ENCODE assay signal across 19 mouse cellular contexts in genomic region chr4:119555466-119555865, GRCm38 (mm10). TPM values are rescaled to one million over a fixed set of nuclear protein-coding genes. Genes with fewer than 3 reads are reported as not detected.
DNase-seq lines count a peak whose midpoint lies in the region; ATAC-seq and TF ChIP-seq lines count a peak whose summit lies in the region.
"Had no signal": no experiment of that assay in that cellular context is flagged by ENCODE, and none has a peak within 500 bp of the region (broad histone marks: within the 10 kb centered on the region; RNA-seq: fewer than 3 reads in every experiment).

No protein-coding gene starts in this region.

- H3K4me3 ChIP-seq in forebrain, embryonic 14.5 days (ENCODE audit: low read depth, low read length), result no peak overlapping the region
- H3K4me3 ChIP-seq in forebrain, postnatal 0 days (ENCODE audit: low read depth, low read length), result no peak overlapping the region
- no peak overlapping the region for H3K4me3 ChIP-seq in kidney, embryonic 15.5 days (replicated peaks)
- no peak overlapping the region for H3K4me3 ChIP-seq in limb, embryonic 10.5 days
- H3K4me3 ChIP-seq: embryonic facial prominence, embryonic 15.5 days; heart, adult 2 months; heart, embryonic 12.5 days; hindbrain, embryonic 15.5 days had no signal

- H3K27me3 ChIP-seq in forebrain, embryonic 14.5 days (replicated peaks; ENCODE audit: control insufficient read depth, insufficient read depth, low read length), result no peaks in the 10 kb centered on the region
- no peaks in the 10 kb centered on the region for H3K27me3 ChIP-seq in forebrain, postnatal 0 days (ENCODE audit: insufficient read depth, low read length)
- no peaks in the 10 kb centered on the region for H3K27me3 ChIP-seq in kidney, embryonic 15.5 days
- H3K27me3 ChIP-seq in limb, embryonic 10.5 days (ENCODE audit: low read depth, poor library complexity, severe bottlenecking), result no peaks in the 10 kb centered on the region
- H3K27me3 ChIP-seq: embryonic facial prominence, embryonic 15.5 days; heart, embryonic 12.5 days; hindbrain, embryonic 15.5 days had no signal

- peaks cover 4% of the 10 kb centered on the region; the same call in 1 of the 2 replicates for H3K4me1 ChIP-seq in forebrain, embryonic 14.5 days (ENCODE audit: control insufficient read depth, insufficient read depth, low read length)
- no peaks in the 10 kb centered on the region for H3K4me1 ChIP-seq in forebrain, postnatal 0 days (ENCODE audit: insufficient read depth)
- peaks cover 6% of the 10 kb centered on the region; the same call in 1 of the 2 replicates for H3K4me1 ChIP-seq in kidney, embryonic 15.5 days
- no peaks in the 10 kb centered on the region for H3K4me1 ChIP-seq in limb, embryonic 10.5 days
- H3K4me1 ChIP-seq: embryonic facial prominence, embryonic 15.5 days had no signal

- WGBS in forebrain, embryonic 14.5 days, result 40% methylated on average over 2 of the region's 2 CpGs
- WGBS in forebrain, postnatal 0 days, result 49% methylated on average over 2 of the region's 2 CpGs
- WGBS in kidney, embryonic 15.5 days, result 60% methylated on average over 1 of the region's 2 CpGs
- 81% methylated on average over 2 of the region's 2 CpGs for WGBS in limb, embryonic 10.5 days

- no peak overlapping the region for H3K27ac ChIP-seq in forebrain, embryonic 14.5 days (ENCODE audit: low read depth, low read length)
- no peak overlapping the region for H3K27ac ChIP-seq in forebrain, postnatal 0 days (ENCODE audit: low read depth, low read length)
- no peak overlapping the region for H3K27ac ChIP-seq in kidney, embryonic 15.5 days
- no peak overlapping the region for H3K27ac ChIP-seq in limb, embryonic 10.5 days
- H3K27ac ChIP-seq: embryonic facial prominence, embryonic 15.5 days; heart, adult 2 months; hindbrain, embryonic 15.5 days had no signal

- DNase-seq in forebrain, embryonic 14.5 days (ENCODE audit: low spot score), result no peak
- DNase-seq in forebrain, postnatal 0 days, result no peak
- DNase-seq in kidney, postnatal 36 days, result no peak
- DNase-seq in retina, embryonic 14.5 days (ENCODE audit: low spot score), result peak; percentile 5
- DNase-seq in retina, postnatal 1 day, result no peak
- no peak for DNase-seq in limb, embryonic 10.5 days (ENCODE audit: low spot score)
- DNase-seq: adrenal gland, adult 8-10 months; cerebellum, adult 11 months; cerebellum, adult 8-10 months; cerebellum, postnatal 14 days; embryo, embryonic 11 days; gastrocnemius, postnatal 14 days; heart, adult 2 months; heart, postnatal 36 days had no signal

- no peak overlapping the region for H3K4me2 ChIP-seq in forebrain, embryonic 14.5 days (ENCODE audit: low read length)
- H3K4me2 ChIP-seq in forebrain, postnatal 0 days (ENCODE audit: low read depth), result no peak overlapping the region
- H3K4me2 ChIP-seq in kidney, embryonic 15.5 days, result no peak overlapping the region
- H3K4me2 ChIP-seq: embryonic facial prominence, embryonic 15.5 days; heart, embryonic 12.5 days; hindbrain, embryonic 15.5 days had no signal

- no peak overlapping the region for H3K9ac ChIP-seq in forebrain, embryonic 14.5 days (ENCODE audit: low read length)
- no peak overlapping the region for H3K9ac ChIP-seq in forebrain, postnatal 0 days
- no peak overlapping the region for H3K9ac ChIP-seq in kidney, embryonic 15.5 days
- H3K9ac ChIP-seq: embryonic facial prominence, embryonic 15.5 days; heart, embryonic 12.5 days; hindbrain, embryonic 15.5 days had no signal

- peak; percentile 23; the same call in 1 of the 2 replicates for ATAC-seq in forebrain, embryonic 14.5 days
- ATAC-seq in forebrain, postnatal 0 days, result no peak
- peak; percentile 52; the same call in 1 of the 2 replicates for ATAC-seq in kidney, embryonic 15.5 days (replicated peaks; ENCODE audit: low FRiP score)
- ATAC-seq in erythroblast, adult 5-6 weeks (replicated peaks; ENCODE audit: low FRiP score, poor library complexity, severe bottlenecking), result no peak

- TF ChIP-seq CTCF in forebrain, postnatal 0 days (IDR thresholded peaks at IDR 0.05; ENCODE audit: low read depth), result no peak

- H3K9me3 ChIP-seq in forebrain, embryonic 14.5 days (replicated peaks; ENCODE audit: control insufficient read depth, low read length), result no peaks in the 10 kb centered on the region
- no peaks in the 10 kb centered on the region for H3K9me3 ChIP-seq in forebrain, postnatal 0 days (ENCODE audit: low read length)
- H3K9me3 ChIP-seq in kidney, embryonic 15.5 days (replicated peaks), result no peaks in the 10 kb centered on the region
- no peaks in the 10 kb centered on the region for H3K9me3 ChIP-seq in limb, embryonic 10.5 days (replicated peaks)
- H3K9me3 ChIP-seq: embryonic facial prominence, embryonic 15.5 days; heart, embryonic 12.5 days; hindbrain, embryonic 15.5 days had no signal

- no peaks in the 10 kb centered on the region for H3K36me3 ChIP-seq in forebrain, embryonic 14.5 days (ENCODE audit: control insufficient read depth, insufficient read depth, low read length)
- H3K36me3 ChIP-seq in forebrain, postnatal 0 days (ENCODE audit: insufficient read depth), result no peaks in the 10 kb centered on the region
- H3K36me3 ChIP-seq in kidney, embryonic 15.5 days, result no peaks in the 10 kb centered on the region
- no peaks in the 10 kb centered on the region for H3K36me3 ChIP-seq in limb, embryonic 10.5 days
- H3K36me3 ChIP-seq: embryonic facial prominence, embryonic 15.5 days; heart, embryonic 12.5 days; hindbrain, embryonic 15.5 days had no signal

RNA-seq across cellular contexts. Expression of gene Frg2f1, which starts 16.1 kb away (rescaled TPM):
- polyA plus RNA-seq in forebrain, embryonic 14.5 days (2014; fragmentation: Nextera tagmentation; extraction: Ambion mirVana), result 4.2 and 6.5 TPM in 2 replicates
- 14.2 and 36.5 TPM in 2 replicates for total RNA-seq in forebrain, postnatal 0 days (2014; rRNA removed)
- 9.0 and 11.3 TPM in 2 replicates for polyA plus RNA-seq in forebrain, postnatal 0 days (2015; fragmentation: Nextera tagmentation; extraction: Ambion mirVana)
- 3.9 and 5.9 TPM in 2 replicates for polyA plus RNA-seq in kidney, embryonic 15.5 days (2015; fragmentation: Nextera tagmentation; extraction: Ambion mirVana)
- not detected in 2 replicates for total RNA-seq in erythroblast, adult 5-6 weeks (2015; ENCODE audit: low replicate concordance)
- not detected in 2 replicates for total RNA-seq in erythroblast, adult 5-6 weeks (2017; ENCODE audit: low replicate concordance)
- polyA plus RNA-seq in limb, embryonic 10.5 days (2016; fragmentation: Nextera tagmentation; extraction: Ambion mirVana), result 0.90 and 2.5 TPM in 2 replicates

RNA-seq across cellular contexts. Expression of gene Foxj3, which starts 18.7 kb away (rescaled TPM):
- polyA plus RNA-seq in forebrain, embryonic 14.5 days (2014; fragmentation: Nextera tagmentation; extraction: Ambion mirVana), result 19.8 and 25.0 TPM in 2 replicates
- 38.4 and 52.7 TPM in 2 replicates for total RNA-seq in forebrain, postnatal 0 days (2014; rRNA removed)
- polyA plus RNA-seq in forebrain, postnatal 0 days (2015; fragmentation: Nextera tagmentation; extraction: Ambion mirVana), result 17.4 and 25.2 TPM in 2 replicates
- polyA plus RNA-seq in kidney, embryonic 15.5 days (2015; fragmentation: Nextera tagmentation; extraction: Ambion mirVana), result 24.2 and 25.7 TPM in 2 replicates
- 5.0 and 16.1 TPM in 2 replicates for total RNA-seq in erythroblast, adult 5-6 weeks (2015; ENCODE audit: low replicate concordance)
- 6.4 and 15.9 TPM in 2 replicates for total RNA-seq in erythroblast, adult 5-6 weeks (2017; ENCODE audit: low replicate concordance)
- 22.0 and 25.2 TPM in 2 replicates for polyA plus RNA-seq in limb, embryonic 10.5 days (2016; fragmentation: Nextera tagmentation; extraction: Ambion mirVana)

Comparison
In these comparisons a context has a peak if more than half of its experiments do, and no peak if none do; other contexts are left out.
1. ATAC-seq: peak in forebrain, embryonic 14.5 days (single experiment) and kidney, embryonic 15.5 days (single experiment); none in forebrain, postnatal 0 days (single experiment) and erythroblast, adult 5-6 weeks (single experiment).